Mouse (Mus musculus) urinary bladder, postnatal 14 days (tissue): ENCODE data around the gene Ciao2b.
A peak's percentile ranks its signal among the peaks of the same experiment; 100 is the strongest.
"Not testable (repeated sequence)": the region's sequence is repeated elsewhere in the genome, so short reads cannot be mapped to it uniquely, and the experiment has no call there.

Experiments
- DNase-seq: peaks from one replicate; pipeline ENCODE4 v3.0.0; 2021; ENCODE audit warnings: low spot score

Gene Ciao2b

DNA sequence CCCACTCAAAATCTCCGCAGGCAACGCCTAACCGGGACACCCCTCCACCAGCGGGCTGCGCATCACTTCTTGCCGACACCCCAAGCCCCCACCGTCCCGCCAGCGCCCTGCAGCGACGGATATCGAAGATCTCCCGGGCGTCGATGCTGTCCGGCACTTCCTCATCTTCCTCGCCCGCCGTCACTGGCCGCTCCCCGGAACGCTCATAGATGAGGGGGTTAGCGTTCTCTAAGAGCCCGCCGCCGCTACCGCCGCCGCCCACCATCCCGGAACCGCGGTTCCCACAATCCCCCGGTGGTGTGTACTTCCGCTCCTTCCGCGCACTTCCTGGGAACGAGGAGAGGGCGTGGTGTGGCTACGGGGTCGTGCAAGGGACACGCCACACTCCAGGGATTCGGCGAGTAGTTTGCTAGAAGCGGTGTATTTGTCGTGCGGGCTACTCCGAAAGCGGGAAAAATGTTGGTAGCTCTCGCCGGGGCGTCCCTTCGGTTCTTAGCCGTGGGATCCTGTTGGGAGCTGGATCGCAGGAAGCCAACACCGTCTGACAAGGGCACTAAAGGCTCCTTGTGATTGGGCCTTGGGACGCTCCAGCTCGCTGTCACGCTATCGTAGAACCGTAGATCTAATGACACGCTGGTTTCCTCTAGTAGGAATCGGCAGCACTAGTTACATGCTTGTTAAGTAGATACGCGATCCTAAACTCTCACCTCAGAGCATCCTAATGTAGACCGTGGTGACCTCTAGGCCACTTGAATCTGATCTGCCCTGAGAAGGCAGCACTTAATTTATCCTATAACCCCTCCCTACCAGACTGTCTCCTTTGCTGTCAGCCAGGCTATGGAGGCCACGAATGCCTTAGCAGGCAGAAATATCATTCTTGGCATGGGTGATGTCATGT, at the start of gene Ciao2b:
Ciao2b (minus strand) TSS at position 540 of the 898 bp plus-strand sequence.
- peak; percentile 88 for DNase-seq

DNA sequence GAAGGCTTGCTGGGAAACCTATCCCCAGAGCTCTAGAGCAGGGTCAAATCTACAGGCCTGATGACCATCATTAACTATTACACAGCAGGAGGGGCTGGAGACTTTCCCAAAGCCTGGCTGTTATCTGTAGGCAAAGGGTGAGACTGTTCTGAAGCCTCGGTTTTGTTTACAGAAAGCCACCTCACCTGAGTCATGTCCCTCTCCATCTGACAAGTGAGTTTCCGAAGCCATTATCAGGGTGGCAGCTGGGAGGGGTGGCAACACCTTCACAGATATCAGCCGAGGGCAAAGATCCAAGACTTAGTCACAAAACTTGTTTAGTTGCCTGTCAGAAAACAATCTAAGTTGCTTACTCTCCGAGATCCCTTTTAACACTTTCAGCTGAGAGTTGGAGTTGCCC, 46.7 kb upstream of the Ciao2b start:
- no peak for DNase-seq

DNA sequence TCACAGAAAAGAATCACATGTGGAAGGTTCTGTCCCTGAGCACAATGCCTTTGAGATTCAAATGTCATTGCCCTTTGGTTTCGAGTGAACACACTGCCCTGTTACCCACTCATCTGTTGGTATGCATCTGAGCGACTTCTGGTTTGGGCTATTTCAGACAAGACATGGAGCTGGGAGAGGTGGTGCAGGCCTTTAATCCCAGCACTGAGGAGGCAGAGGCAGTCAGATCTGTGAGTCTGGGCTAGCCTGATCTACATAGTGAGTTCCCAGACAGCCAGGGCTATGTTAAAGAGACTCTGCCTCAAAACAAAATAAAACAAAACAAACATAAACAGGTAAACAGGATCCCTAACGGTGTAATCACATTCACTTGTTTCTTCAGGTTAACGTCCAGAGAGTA, 13.8 kb upstream of the Ciao2b start:
- no peak for DNase-seq

- DNase-seq: peak; percentile 77
Measured at GRCm38 (mm10) chr8:104654984-104655383, 13.2 kb upstream of the Ciao2b start.

GRCm38 (mm10) chr8:104644187-104644586, 2.4 kb upstream of the Ciao2b start:
- DNase-seq: not testable (repeated sequence)

GRCm38 (mm10) chr8:104642324-104642654, 524 bp upstream of the Ciao2b start:
- no peak for DNase-seq

- DNase-seq: no peak
Measured at GRCm38 (mm10) chr8:104640831-104641370, 864 bp downstream of the Ciao2b start.

- no peak for DNase-seq
Measured at GRCm38 (mm10) chr8:104640241-104640640, 1.5 kb downstream of the Ciao2b start.

DNA sequence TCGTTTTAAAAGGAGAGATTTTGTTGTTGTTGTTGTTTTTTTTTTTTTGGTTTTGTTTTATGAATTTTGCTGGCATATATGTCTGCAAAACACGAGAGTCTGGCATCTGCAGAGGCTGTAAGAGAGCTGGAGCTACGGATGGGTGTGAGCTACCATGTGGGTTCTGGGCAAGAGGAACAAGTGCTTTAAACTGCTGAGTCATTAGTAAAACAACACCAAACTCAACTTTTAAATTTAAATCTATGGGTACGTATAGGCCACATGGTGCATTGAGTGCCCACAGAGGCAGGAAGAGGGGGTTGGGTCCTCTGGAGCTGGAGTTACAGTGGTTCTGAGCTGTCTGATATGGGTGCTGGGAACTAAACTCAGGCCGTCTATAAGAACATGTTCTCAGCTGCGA, 3.8 kb downstream of the Ciao2b start:
- DNase-seq: peak; percentile 1

DNA sequence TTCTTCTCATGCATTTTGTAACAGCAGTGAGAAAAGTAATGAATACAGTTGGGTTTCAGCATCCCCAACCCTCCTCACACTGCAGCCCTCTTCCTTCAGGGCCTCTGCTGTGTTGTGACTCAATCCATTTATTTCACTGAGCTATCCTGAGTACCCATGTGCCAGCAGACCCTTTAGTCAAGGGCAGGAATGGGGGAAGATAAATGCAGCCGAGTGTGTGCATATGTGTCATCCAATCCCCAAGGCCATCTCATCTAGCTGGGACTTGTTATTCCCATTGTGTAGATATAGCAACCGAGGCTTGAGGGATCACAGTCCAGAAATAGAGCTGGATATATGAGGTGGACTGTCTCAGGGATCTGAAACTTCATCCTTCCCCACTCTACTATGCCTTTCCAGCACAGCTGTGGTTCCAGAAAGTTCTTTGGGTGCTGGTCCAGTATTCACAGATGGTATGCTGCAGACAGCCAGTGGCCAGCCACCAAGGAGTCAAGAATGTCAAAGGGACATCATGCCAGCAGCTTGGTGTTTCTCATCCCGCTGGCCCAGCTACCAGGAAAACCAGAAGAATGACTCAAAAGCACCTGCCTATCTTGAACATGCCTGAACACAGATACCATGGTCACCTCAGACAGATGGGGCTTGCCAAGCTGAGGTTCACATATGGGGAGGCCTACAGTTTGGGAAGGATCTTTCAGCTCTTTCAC, 6.6 kb downstream of the Ciao2b start:
- DNase-seq: peak; percentile 1

GRCm38 (mm10) chr8:104633156-104633744, 8.5 kb downstream of the Ciao2b start:
- peak; percentile 2 for DNase-seq

GRCm38 (mm10) chr8:104632486-104632885, 9.3 kb downstream of the Ciao2b start:
- DNase-seq: peak; percentile 1

GRCm38 (mm10) chr8:104631975-104632374, 9.8 kb downstream of the Ciao2b start:
- peak; percentile 1 for DNase-seq

DNA sequence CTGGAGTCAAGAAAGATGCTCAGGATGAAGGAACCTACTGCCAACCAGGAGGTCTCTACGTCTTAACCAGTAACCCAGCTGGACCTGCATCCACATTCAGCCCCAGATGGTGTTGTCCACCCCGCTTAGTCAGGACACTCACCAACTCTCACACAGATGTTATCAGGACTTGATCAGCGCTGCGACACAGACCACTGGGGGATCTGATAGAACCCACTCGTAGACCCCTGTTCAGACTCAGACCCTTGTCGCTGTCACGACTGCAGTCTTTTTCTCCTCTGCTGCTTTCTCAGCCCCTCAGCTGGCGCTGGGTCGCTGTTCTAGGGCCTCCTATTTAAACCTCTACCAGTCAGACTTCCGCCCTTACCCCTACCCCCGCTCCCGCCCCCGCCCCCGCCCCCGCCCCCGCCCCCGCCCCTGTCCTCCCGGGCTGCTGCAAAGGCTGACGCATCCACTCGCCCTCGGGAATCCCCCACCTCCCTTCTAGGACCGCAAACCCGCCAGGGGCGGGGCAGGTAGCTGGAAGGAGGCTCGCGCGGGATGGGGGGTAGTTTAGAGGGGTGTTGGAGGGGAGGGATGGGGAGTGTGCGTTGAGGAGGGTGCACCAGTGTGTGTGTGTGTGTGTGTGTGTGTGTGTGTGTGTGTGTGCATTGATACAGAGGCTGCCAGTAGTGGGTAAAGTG, 10.6 kb downstream of the Ciao2b start, which contains the start of gene Rrad:
Rrad (minus strand) TSS at position 347 of the 683 bp plus-strand sequence.
- DNase-seq: peak; percentile 43

- peak; percentile 28 for DNase-seq
Measured at GRCm38 (mm10) chr8:104630574-104630973, 11.2 kb downstream of the Ciao2b start.

DNA sequence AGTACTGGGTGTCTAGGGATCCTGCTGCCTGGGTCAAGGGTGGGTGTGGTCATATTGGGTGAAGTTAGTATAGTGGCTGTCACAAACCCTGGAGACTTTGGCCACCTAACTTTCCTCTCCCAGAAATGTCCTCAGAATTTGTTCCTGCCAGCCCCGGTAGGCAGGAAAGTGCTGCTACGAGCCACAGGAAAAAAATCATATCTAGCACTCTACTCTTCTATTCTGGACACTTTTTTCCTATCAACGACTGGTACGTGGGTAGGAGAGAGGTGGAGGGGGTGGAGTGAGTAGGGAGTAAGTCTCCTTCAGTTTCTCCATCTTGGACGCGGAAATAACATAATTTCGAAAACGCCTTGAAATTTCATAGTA, 11.7 kb downstream of the Ciao2b start:
- no peak for DNase-seq

DNA sequence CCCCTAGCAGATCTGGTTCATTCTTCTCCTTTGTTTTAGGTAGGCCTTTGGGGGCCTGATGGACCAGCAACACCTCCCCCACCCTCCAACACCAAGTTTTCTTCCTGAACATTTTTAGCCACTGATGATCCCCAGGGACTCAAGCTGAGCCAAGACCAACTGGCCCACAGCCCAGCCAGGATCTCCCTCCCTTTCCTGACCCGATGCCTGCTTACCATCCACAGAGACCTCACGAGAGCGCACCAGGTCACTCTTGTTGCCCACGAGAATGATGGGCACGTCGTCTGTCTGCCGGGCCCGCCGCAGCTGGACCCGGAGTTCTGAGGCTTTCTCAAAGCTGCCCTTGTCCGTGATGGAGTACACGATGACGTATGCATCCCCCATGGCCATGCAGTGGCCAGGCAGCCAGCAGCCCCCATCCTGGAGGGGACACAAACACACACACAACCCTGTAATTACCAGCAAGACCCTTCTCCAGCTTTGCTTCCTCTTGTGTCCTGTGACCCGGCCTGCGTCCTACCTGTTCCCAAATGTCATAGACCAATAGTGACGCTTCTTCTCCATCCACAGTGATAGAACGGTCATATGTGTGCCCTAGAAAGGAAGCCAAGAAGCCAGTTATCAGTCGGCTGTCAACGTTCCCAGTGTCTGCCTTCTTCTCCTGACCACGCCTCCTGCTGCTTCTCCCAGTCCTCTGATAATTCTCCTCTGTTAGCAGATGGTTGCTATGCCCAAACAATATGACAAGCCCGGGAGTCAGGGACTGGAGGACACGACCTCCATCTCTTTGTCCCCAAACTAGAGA, 12.3 kb downstream of the Ciao2b start:
- DNase-seq: peak; percentile 17

DNA sequence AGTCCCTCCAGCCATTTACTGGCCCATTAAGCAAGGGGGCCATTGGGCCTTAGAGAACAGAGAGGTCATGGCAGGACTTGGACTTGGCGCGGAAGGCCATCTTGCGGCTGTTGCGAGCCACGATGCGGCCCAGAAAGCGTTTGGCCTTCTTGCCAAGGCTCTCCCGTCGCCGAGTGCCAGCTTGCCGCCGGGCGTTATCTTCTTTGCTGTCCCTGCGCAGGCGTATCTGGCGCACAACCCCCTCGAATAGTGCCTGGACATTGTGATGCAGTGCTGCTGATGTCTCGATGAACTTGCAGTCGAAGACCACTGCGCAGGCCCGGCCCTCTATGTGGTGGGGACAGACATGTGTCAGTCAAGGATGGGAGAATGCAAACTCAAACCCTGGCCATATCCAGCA, 13.4 kb downstream of the Ciao2b start:
- DNase-seq: no peak

DNA sequence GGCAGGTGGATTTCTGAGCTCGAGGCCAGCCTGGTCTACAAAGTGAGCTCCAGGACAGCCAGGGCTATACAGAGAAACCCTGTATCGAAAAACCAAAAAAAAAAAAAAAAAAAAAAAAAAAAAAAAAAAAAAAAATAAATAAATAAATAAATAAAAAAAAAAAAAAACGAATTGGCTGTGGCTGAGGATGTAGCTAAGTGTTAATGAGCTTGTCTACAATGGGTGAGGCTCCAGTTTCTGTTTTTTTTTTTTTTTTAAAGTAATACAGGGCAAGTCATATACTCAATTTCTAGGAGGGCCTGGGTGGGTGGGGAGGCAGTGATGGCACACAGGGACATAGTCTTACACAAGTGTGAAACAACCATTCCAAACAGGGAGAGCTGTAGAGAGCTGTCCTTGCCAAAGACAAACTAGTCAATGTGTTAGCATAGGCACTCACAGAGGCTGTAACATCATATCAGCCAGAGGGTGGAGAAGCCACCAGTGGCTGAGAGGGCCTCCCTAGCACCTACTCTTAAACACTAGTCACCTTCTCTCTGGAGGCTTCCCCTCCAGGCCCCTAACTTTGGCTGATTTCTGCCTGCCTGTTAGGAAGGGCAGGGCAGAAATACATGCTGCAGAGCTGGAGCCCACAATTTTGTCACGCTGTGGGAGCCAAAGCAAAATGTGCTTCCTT, 14.6 kb downstream of the Ciao2b start:
- DNase-seq: no peak

- no peak for DNase-seq
Measured at GRCm38 (mm10) chr8:104624161-104624560, 17.6 kb downstream of the Ciao2b start, which contains the start of gene Cdh16. Cdh16 (minus strand) TSS chr8:104624396.
